Mouse (Mus musculus) hindbrain, postnatal 0 days (tissue): Measurements from ENCODE around the gene Abcb9. TPM values are rescaled to one million over a fixed set of nuclear protein-coding genes. Genes with fewer than 3 reads are reported as not detected.

Experiments
- ATAC-seq: fragments of 200-750 bp; cut with Nextera tagmentation; 2 replicates; pipeline ENCODE4 v1.8.0; 2017; ENCODE audit warnings: mild to moderate bottlenecking, moderate TSS enrichment, moderate library complexity
- DNase-seq: peaks from one replicate; pipeline ENCODE4 v3.0.0-alpha.2; 2015; ENCODE audit warnings: low spot score
- H3K27ac ChIP-seq: fragments of 300-500 bp; sonication (generic); 2 replicates; pipeline ENCODE4 v1.5.1; 2014; ENCODE audit warnings: mild to moderate bottlenecking
- H3K27me3 ChIP-seq: fragments of 300-500 bp; sonication (generic); 2 replicates; pipeline ENCODE4 v1.6.1; 2014; ENCODE audit warnings: low read length, mixed read lengths; ENCODE audit not compliant: insufficient read depth
- H3K36me3 ChIP-seq: fragments of 300-500 bp; sonication (generic); 2 replicates; pipeline ENCODE4 v1.6.1; 2014; ENCODE audit warnings: low read length, mixed read lengths; ENCODE audit not compliant: insufficient read depth
- H3K4me1 ChIP-seq: fragments of 300-500 bp; sonication (generic); 2 replicates; pipeline ENCODE4 v1.6.1; 2014; ENCODE audit warnings: antibody characterized with exemption, low read length, mixed read lengths; ENCODE audit not compliant: insufficient read depth
- H3K4me2 ChIP-seq: fragments of 300-500 bp; sonication (generic); 2 replicates; pipeline ENCODE4 v1.6.1; 2014; ENCODE audit warnings: low read depth, mild to moderate bottlenecking, low read length, moderate library complexity, mixed read lengths
- H3K4me3 ChIP-seq: fragments of 300-500 bp; sonication (generic); 2 replicates; pipeline ENCODE4 v1.5.1; 2014; ENCODE audit warnings: low read length
- H3K9ac ChIP-seq: fragments of 300-500 bp; sonication (generic); replicated peaks from 2 replicates; pipeline ENCODE4 v1.6.1; 2014; ENCODE audit warnings: mild to moderate bottlenecking, low read length, moderate library complexity, mixed read lengths
- H3K9me3 ChIP-seq: fragments of 300-500 bp; sonication (generic); 2 replicates; pipeline ENCODE4 v1.6.1; 2016; ENCODE audit warnings: low read length, mixed read lengths
- CTCF ChIP-seq: IDR thresholded peaks from 2 replicates; pipeline ENCODE4 v1.5.1; 2016; ENCODE audit warnings: antibody characterized with exemption, control low read depth, low read depth
- WGBS: fragments of 180-500 bp; shearing (Covaris S2); extraction: QIAGEN DNeasy Blood & Tissue Kit; methylation state at CpG from one replicate; pipeline ENCODE4 v1.1.7; 2014; 5-methylcytosine and 5-hydroxymethylcytosine counted together
- polyA plus RNA-seq: library from polyadenylated mRNA; unstranded; fragments of >200 nt; fragmentation: Nextera tagmentation; extraction: Ambion mirVana; gene quantifications from 2 replicates; pipeline ENCODE4 v1.2.1, GENCODE M21; 2015
- total RNA-seq: library from RNA; depleted of rRNA; stranded (reverse); fragments of >200 nt; gene quantifications from 2 replicates; pipeline ENCODE4 v1.2.3, GENCODE M21; 2014

Abcb9 gene
- total and polyA plus RNA-seq, 2 experiments from 2014 or later, result 30.8 to 69.3 TPM

GRCm38 (mm10) chr5:124078794-124079416 is 16.7 kb downstream of the Abcb9 start:
- no peak for TF ChIP-seq CTCF
- peak; percentile 94 for DNase-seq
- Histone ChIP-seq H3K9ac (peak overlapping the region; percentile 37; the same call in 1 of the 2 replicates), H3K27me3 (no peaks in the 10 kb centered on the region), H3K36me3 (no peaks in the 10 kb centered on the region), H3K4me1 (peaks cover 7% of the 10 kb centered on the region; the same call in 1 of the 2 replicates), H3K4me2 (peak overlapping the region; percentile 37), H3K9me3 (no peaks in the 10 kb centered on the region), H3K27ac (peak overlapping the region; percentile 77), H3K4me3 (peak overlapping the region; percentile 14)
- ATAC-seq, result peak; percentile 91
- 30% methylated on average over 9 of the region's 9 CpGs for WGBS

- WGBS, result 50% methylated on average over 6 of the region's 6 CpGs
- Histone ChIP-seq H3K27me3 (no peaks in the 10 kb centered on the region), H3K9me3 (no peaks in the 10 kb centered on the region), H3K27ac (peak overlapping the region; percentile 77), H3K4me2 (peak overlapping the region; percentile 37), H3K36me3 (no peaks in the 10 kb centered on the region; the same call in 1 of the 2 replicates), H3K4me1 (peaks cover 11% of the 10 kb centered on the region; the same call in 1 of the 2 replicates), H3K4me3 (peak overlapping the region; percentile 14), H3K9ac (peak overlapping the region; percentile 37; the same call in 1 of the 2 replicates)
- DNase-seq (no peak), ATAC-seq (no peak)
- TF ChIP-seq CTCF, result no peak
Observed at GRCm38 (mm10) chr5:124077856-124078460, 17.6 kb downstream of the Abcb9 start.

- ATAC-seq, result no peak
- Histone ChIP-seq H3K4me1 (peaks cover 11% of the 10 kb centered on the region; the same call in 1 of the 2 replicates), H3K9me3 (no peaks in the 10 kb centered on the region), H3K4me3 (no peak overlapping the region), H3K27me3 (no peaks in the 10 kb centered on the region), H3K36me3 (no peaks in the 10 kb centered on the region; the same call in 1 of the 2 replicates), H3K4me2 (0 out of 2 replicates have a peak overlapping the region, but pooled peaks have one; percentile 29), H3K9ac (no peak overlapping the region), H3K27ac (no peak overlapping the region)
- no peak for TF ChIP-seq CTCF
- 75% methylated on average over 13 of the region's 13 CpGs for WGBS
- no peak for DNase-seq
Observed at GRCm38 (mm10) chr5:124077241-124077640, 18.4 kb downstream of the Abcb9 start.

- Histone ChIP-seq H3K4me2 (no peak overlapping the region), H3K9me3 (no peaks in the 10 kb centered on the region), H3K27ac (no peak overlapping the region), H3K27me3 (no peaks in the 10 kb centered on the region), H3K36me3 (no peaks in the 10 kb centered on the region; the same call in 1 of the 2 replicates), H3K9ac (no peak overlapping the region), H3K4me3 (no peak overlapping the region), H3K4me1 (peaks cover 11% of the 10 kb centered on the region; the same call in 1 of the 2 replicates)
- ATAC-seq (no peak), DNase-seq (no peak)
- TF ChIP-seq CTCF, result no peak
- WGBS, result 50% methylated on average over 9 of the region's 9 CpGs
Observed at GRCm38 (mm10) chr5:124076559-124076958, 19.0 kb downstream of the Abcb9 start.

GRCm38 (mm10) chr5:124075716-124076115 is 19.9 kb downstream of the Abcb9 start:
- Histone ChIP-seq H3K36me3 (no peaks in the 10 kb centered on the region; the same call in 1 of the 2 replicates), H3K4me3 (no peak overlapping the region), H3K27me3 (no peaks in the 10 kb centered on the region), H3K4me1 (peaks cover 11% of the 10 kb centered on the region; the same call in 1 of the 2 replicates), H3K9ac (no peak overlapping the region), H3K4me2 (no peak overlapping the region), H3K9me3 (no peaks in the 10 kb centered on the region), H3K27ac (no peak overlapping the region)
- 75% methylated on average over 9 of the region's 9 CpGs for WGBS
- no peak for TF ChIP-seq CTCF
- DNase-seq (no peak), ATAC-seq (no peak)

GRCm38 (mm10) chr5:124074845-124075307 is 20.7 kb downstream of the Abcb9 start:
- Histone ChIP-seq H3K9ac (no peak overlapping the region), H3K27me3 (no peaks in the 10 kb centered on the region), H3K9me3 (no peaks in the 10 kb centered on the region), H3K4me1 (peaks cover 11% of the 10 kb centered on the region; the same call in 1 of the 2 replicates), H3K4me3 (no peak overlapping the region), H3K27ac (no peak overlapping the region), H3K36me3 (no peaks in the 10 kb centered on the region; the same call in 1 of the 2 replicates), H3K4me2 (no peak overlapping the region)
- ATAC-seq, result no peak
- WGBS, result 49% methylated on average over 10 of the region's 10 CpGs
- DNase-seq, result no peak
- no peak for TF ChIP-seq CTCF
